In genomic region chr1:160061725-160062366, GRCm38 (mm10) we compare ENCODE assay signal across 8 mouse cellular contexts. TPM values are rescaled to one million over a fixed set of nuclear protein-coding genes. Genes with fewer than 3 reads are reported as not detected.
DNase-seq lines count a peak whose midpoint lies in the region; ATAC-seq and TF ChIP-seq lines count a peak whose summit lies in the region.

No protein-coding gene starts in this region.

- no peak overlapping the region for H3K27ac ChIP-seq in spleen, adult 2 months (ENCODE audit: insufficient read depth, low read length)
- no peak overlapping the region for H3K27ac ChIP-seq in hindbrain, embryonic 12.5 days

- H3K4me2 ChIP-seq in hindbrain, embryonic 12.5 days (replicated peaks): no peak overlapping the region

- TF ChIP-seq POLR2A in spleen, adult 2 months (IDR thresholded peaks at IDR 0.05; ENCODE audit: low read depth, low read length): no peak

- H3K9me3 ChIP-seq in hindbrain, embryonic 12.5 days (replicated peaks): peaks cover 4% of the 10 kb centered on the region

- peaks cover 7% of the 10 kb centered on the region; the same call in 1 of the 2 replicates for H3K4me1 ChIP-seq in spleen, adult 2 months (ENCODE audit: control insufficient read depth, insufficient read depth, insufficient read length)
- no peaks in the 10 kb centered on the region for H3K4me1 ChIP-seq in hindbrain, embryonic 12.5 days

- peak; percentile 80; the same call in 1 of the 2 replicates for TF ChIP-seq CTCF in spleen, adult 2 months (IDR thresholded peaks at IDR 0.05; ENCODE audit: extremely low read depth, insufficient read depth, insufficient read length, insufficient replicate concordance)

- no peaks in the 10 kb centered on the region for H3K27me3 ChIP-seq in spleen, adult 2 months (ENCODE audit: control insufficient read depth, insufficient read depth, low read length)
- H3K27me3 ChIP-seq in hindbrain, embryonic 12.5 days: no peaks in the 10 kb centered on the region

- peaks cover 6% of the 10 kb centered on the region for H3K36me3 ChIP-seq in spleen, adult 2 months (ENCODE audit: control insufficient read depth, insufficient read depth, low read length)
- H3K36me3 ChIP-seq in hindbrain, embryonic 12.5 days: no peaks in the 10 kb centered on the region

- no peak overlapping the region for H3K4me3 ChIP-seq in spleen, adult 2 months (ENCODE audit: extremely low read depth, insufficient read depth, insufficient read length)
- no peak overlapping the region for H3K4me3 ChIP-seq in hindbrain, embryonic 12.5 days

- 59% methylated on average over 3 of the region's 3 CpGs for WGBS in spleen, adult 2 months
- 59% methylated on average over 3 of the region's 3 CpGs for WGBS in hindbrain, embryonic 12.5 days

- ATAC-seq in hindbrain, embryonic 12.5 days (ENCODE audit: low FRiP score): no peak

- peak; percentile 50 for DNase-seq in kidney, adult 18-20 months
- no peak for DNase-seq in kidney, postnatal 14 days
- DNase-seq in CD8-positive naive resting alpha-beta T cell, adult 2 months (ENCODE audit: low read depth in 2 of 2, low spot score in 2 of 2): peak; percentile 73 to 81
- DNase-seq in adrenal gland, postnatal 14 days: peak; percentile 54
- DNase-seq in kidney, postnatal 4 days: peak; percentile 59 to 65
- peak in 1 of 2 experiments; percentile 69 for DNase-seq in spleen, adult 2 months (ENCODE audit: low read depth in 1 of 2, low spot score in 2 of 2)
- no peak for DNase-seq in layer of hippocampus, adult 18-20 months (ENCODE audit: low spot score in 2 of 2)

- H3K9ac ChIP-seq in hindbrain, embryonic 12.5 days: no peak overlapping the region

RNA-seq across cellular contexts. Expression of gene 4930523C07Rik, which starts 17.7 kb away (rescaled TPM):
- total RNA-seq in adrenal gland, postnatal 14 days (2021): 24.5 and 39.8 TPM in 2 replicates
- polyA plus RNA-seq in spleen, adult 2 months (2012; rRNA removed): 37.4 and 37.9 TPM in 2 replicates
- 1 to 10 TPM; 1.1 to 3.5 TPM for total RNA-seq in layer of hippocampus, adult 18-20 months (2021)
- 3.5 and 5.4 TPM in 2 replicates for polyA plus RNA-seq in hindbrain, embryonic 12.5 days (2016; fragmentation: Nextera tagmentation; extraction: Ambion mirVana)

Comparison
In these comparisons a context has a peak if more than half of its experiments do, and no peak if none do; other contexts are left out.
1. DNase-seq: peak in kidney, adult 18-20 months (single experiment), CD8-positive naive resting alpha-beta T cell, adult 2 months (2 of 2), adrenal gland, postnatal 14 days (single experiment) and kidney, postnatal 4 days (2 of 2); none in kidney, postnatal 14 days (single experiment) and layer of hippocampus, adult 18-20 months (0 of 2).